Mouse (Mus musculus) MEL (cell line): Measurements from ENCODE around the gene March5. TPM values are rescaled to one million over a fixed set of nuclear protein-coding genes. Genes with fewer than 3 reads are reported as not detected.

Experiments
- DNase-seq: peaks from one replicate; pipeline ENCODE4 v3.0.0; 2011; ENCODE audit warnings: low read depth, low spot score
- H3K27ac ChIP-seq: 2 replicates; pipeline ENCODE4 v1.5.1; 2012; ENCODE audit warnings: low read depth, mild to moderate bottlenecking, control low read depth, low read length, moderate library complexity; ENCODE audit not compliant: control insufficient read depth
- H3K27me3 ChIP-seq, 2 experiments: fragments of 150-350 bp in 1 of 2; sonication (generic) in 1 of 2; 2 replicates each; pipeline ENCODE4 v1.6.1; 2012; ENCODE audit warnings: low read length in 2 of 2, mild to moderate bottlenecking in 2 of 2, improper control_type of control experiment in 1 of 2, moderate library complexity in 1 of 2; ENCODE audit not compliant: insufficient read depth in 2 of 2, control insufficient read depth in 1 of 2
- H3K36me3 ChIP-seq, 2 experiments: 2 replicates each; pipeline ENCODE4 v1.6.1; 2012 to 2014; ENCODE audit warnings: low read length in 2 of 2, improper control_type of control experiment in 1 of 2, inconsistent platforms in 1 of 2, mild to moderate bottlenecking in 1 of 2; ENCODE audit not compliant: insufficient read depth in 2 of 2, control insufficient read depth in 1 of 2
- H3K4me1 ChIP-seq, 2 experiments: fragments of 150-350 bp in 1 of 2; sonication (generic) in 1 of 2; 2 replicates each; pipeline ENCODE4 v1.6.1; 2012; ENCODE audit warnings: low read length in 2 of 2, improper control_type of control experiment in 1 of 2, mild to moderate bottlenecking in 1 of 2; ENCODE audit not compliant: insufficient read depth in 2 of 2, control insufficient read depth in 1 of 2
- H3K4me3 ChIP-seq, 2 experiments: fragments of 150-350 bp in 1 of 2; sonication (generic) in 1 of 2; 2 replicates each; pipeline ENCODE4 v1.5.1; 2012; ENCODE audit warnings: low read depth in 2 of 2, low read length in 2 of 2, mild to moderate bottlenecking in 2 of 2, moderate library complexity in 2 of 2, control low read depth in 1 of 2, improper control_type of control experiment in 1 of 2; ENCODE audit not compliant: control insufficient read depth in 1 of 2, insufficient read depth in 1 of 2
- H3K79me2 ChIP-seq: 2 replicates; pipeline ENCODE4 v1.6.1; 2012; ENCODE audit warnings: mild to moderate bottlenecking, low read length, moderate library complexity; ENCODE audit not compliant: control insufficient read depth, poor library complexity, insufficient read depth
- H3K9ac ChIP-seq: 2 replicates; pipeline ENCODE4 v1.6.1; 2012; ENCODE audit warnings: low read depth, mild to moderate bottlenecking, control low read depth, low read length, moderate library complexity; ENCODE audit not compliant: control insufficient read depth, poor library complexity, severe bottlenecking
- H3K9me3 ChIP-seq: fragments of 150-350 bp; sonication (generic); replicated peaks from 2 replicates; pipeline ENCODE4 v1.6.1; 2012; ENCODE audit warnings: mild to moderate bottlenecking, low read length, improper control_type of control experiment, moderate library complexity; ENCODE audit not compliant: insufficient read depth
- BHLHE40 ChIP-seq: IDR thresholded peaks from 2 replicates; pipeline ENCODE4 v1.6.1; 2012; ENCODE audit warnings: low read depth, mild to moderate bottlenecking, inconsistent platforms, low read length, improper control_type of control experiment, borderline replicate concordance
- HCFC1 ChIP-seq: IDR thresholded peaks from 2 replicates; pipeline ENCODE4 v1.6.1; 2012; ENCODE audit warnings: low read depth, mild to moderate bottlenecking, inconsistent platforms, low read length, improper control_type of control experiment, moderate library complexity
- MAZ ChIP-seq: IDR thresholded peaks from 2 replicates; pipeline ENCODE4 v1.6.1; 2012; ENCODE audit warnings: low read depth, mild to moderate bottlenecking, inconsistent platforms, low read length, improper control_type of control experiment
- NELFE ChIP-seq: IDR thresholded peaks from 2 replicates; pipeline ENCODE4 v1.6.1; 2011; ENCODE audit warnings: low read depth, low read length, improper control_type of control experiment
- NRF1 ChIP-seq: IDR thresholded peaks from 2 replicates; pipeline ENCODE4 v1.6.1; 2014; ENCODE audit warnings: low read depth, mild to moderate bottlenecking, inconsistent platforms, low read length, improper control_type of control experiment, moderate library complexity; ENCODE audit not compliant: poor library complexity, insufficient read depth, severe bottlenecking
- POLR2AphosphoS5 ChIP-seq: IDR thresholded peaks from 2 replicates; pipeline ENCODE4 v1.6.1; 2012; ENCODE audit warnings: low read depth, borderline replicate concordance, mild to moderate bottlenecking, inconsistent platforms, low read length, moderate library complexity, mixed read lengths
- RCOR1 ChIP-seq: IDR thresholded peaks from 2 replicates; pipeline ENCODE4 v1.6.1; 2012; ENCODE audit warnings: low read depth, mild to moderate bottlenecking, inconsistent platforms, low read length, improper control_type of control experiment
- SIN3A ChIP-seq: IDR thresholded peaks from 2 replicates; pipeline ENCODE4 v1.6.1; 2012; ENCODE audit warnings: low read length, improper control_type of control experiment, inconsistent platforms
- TCF12 ChIP-seq: IDR thresholded peaks from 2 replicates; pipeline ENCODE4 v1.6.1; 2014; ENCODE audit warnings: low read depth, mild to moderate bottlenecking, inconsistent platforms, low read length, improper control_type of control experiment, moderate library complexity
- ZC3H11A ChIP-seq: IDR thresholded peaks from 2 replicates; pipeline ENCODE4 v1.6.1; 2012; ENCODE audit warnings: low read depth, mild to moderate bottlenecking, inconsistent platforms, low read length, improper control_type of control experiment
- ZMIZ1 ChIP-seq: IDR thresholded peaks from 2 replicates; pipeline ENCODE4 v1.6.1; 2012; ENCODE audit warnings: low read depth, mild to moderate bottlenecking, inconsistent platforms, low read length, improper control_type of control experiment, moderate library complexity
- ZNF384 ChIP-seq: IDR thresholded peaks from 2 replicates; pipeline ENCODE4 v1.6.1; 2012; ENCODE audit warnings: low read depth, mild to moderate bottlenecking, inconsistent platforms, low read length, improper control_type of control experiment
- polyA plus RNA-seq, 2 experiments: library from polyadenylated mRNA; stranded (reverse) in 1 of 2; unstranded in 1 of 2; fragments of >175 nt in 1 of 2; fragments of >200 nt in 1 of 2; gene quantifications; 2 replicates each; pipeline versions ENCODE4 v1.2.1 to v1.2.4; 2012; ENCODE audit warnings: low replicate concordance in 2 of 2, low read depth in 1 of 2; ENCODE audit not compliant: insufficient read length in 2 of 2, insufficient read depth in 1 of 2, missing spikeins in 1 of 2
- total RNA-seq: library from RNA; depleted of rRNA; stranded (reverse); fragments of 300-350 nt; gene quantifications from 2 replicates; pipeline ENCODE4 v1.2.3, GENCODE M21; 2012

Gene March5
- total and polyA plus RNA-seq, 3 experiments: 68.5 to 83.5 TPM; not detected in 1

DNA sequence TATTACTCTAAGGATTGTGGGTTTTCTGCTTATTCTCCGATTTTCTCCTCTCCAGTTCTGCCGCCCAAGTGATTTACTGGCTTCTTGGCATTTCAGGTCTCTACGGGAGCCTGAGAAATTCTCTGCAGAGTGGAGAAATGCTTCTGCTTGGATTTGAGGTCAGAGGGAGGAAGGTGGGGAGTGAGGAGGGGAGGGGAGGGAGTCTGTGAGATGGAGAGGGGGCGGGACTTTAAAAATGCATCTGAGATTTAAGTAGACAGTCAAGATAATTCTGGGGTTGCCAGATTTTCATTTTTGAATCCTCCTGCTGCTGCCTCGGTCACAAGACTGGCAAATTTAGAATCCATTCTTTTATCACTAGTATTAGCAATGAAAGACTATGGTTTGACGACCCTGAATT, 31.4 kb upstream of the March5 start:
- H3K9ac ChIP-seq: peak overlapping the region; percentile 16; the same call in 1 of the 2 replicates
- no peaks in the 10 kb centered on the region; the same call in 1 of the 2 replicates for H3K79me2 ChIP-seq
- TF ChIP-seq RCOR1 (peak; percentile 87), ZMIZ1 (no peak), MAZ (0 out of 2 replicates have a peak, but pooled peaks have one; percentile 41)
- H3K27ac ChIP-seq: no peak overlapping the region
- peaks cover 0 to 2% of the 10 kb centered on the region in 2 experiments; a peak in 1 of 4 replicates for H3K36me3 ChIP-seq
- peak; percentile 52 for DNase-seq
- peaks cover 6 to 8% of the 10 kb centered on the region in 2 experiments; a peak in 3 of 4 replicates for H3K4me1 ChIP-seq
- no peaks in the 10 kb centered on the region for H3K9me3 ChIP-seq
- no peaks in the 10 kb centered on the region for H3K27me3 ChIP-seq
- peak overlapping the region; percentile 80 to 91 for H3K4me3 ChIP-seq

DNA sequence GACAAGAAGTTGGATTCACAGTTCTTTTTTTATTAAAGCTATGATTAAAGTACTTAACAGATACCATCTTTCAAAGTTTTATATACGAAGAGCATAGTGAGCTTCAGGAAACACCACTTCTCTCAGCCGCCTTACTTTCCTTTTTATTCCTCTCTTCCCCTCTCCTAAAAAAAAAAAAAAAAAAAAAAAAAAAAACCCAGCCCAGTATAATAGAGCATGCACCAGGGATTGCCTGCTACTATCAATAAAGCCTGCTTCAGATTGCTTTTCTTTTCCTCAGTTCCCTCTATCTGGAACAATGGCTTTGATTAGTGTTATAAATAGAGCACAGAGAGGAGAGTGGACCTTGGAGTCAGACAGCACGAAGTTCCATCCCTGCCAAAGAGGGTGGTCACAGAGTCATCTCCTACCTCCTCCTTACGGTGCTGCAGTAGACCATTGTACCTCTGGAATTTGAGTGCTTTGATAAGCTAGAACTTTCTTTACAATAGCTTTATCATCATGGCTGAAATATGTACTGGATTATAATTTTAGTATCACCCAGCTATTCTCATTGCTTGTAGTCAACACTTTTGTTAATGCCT, 30.4 kb upstream of the March5 start:
- Histone ChIP-seq H3K27me3 (no peaks in the 10 kb centered on the region), H3K9ac (no peak overlapping the region), H3K4me3 (no peak overlapping the region; a peak in 1 of 4 replicates), H3K36me3 (peaks cover 0 to 2% of the 10 kb centered on the region in 2 experiments; a peak in 1 of 4 replicates), H3K79me2 (no peaks in the 10 kb centered on the region; the same call in 1 of the 2 replicates), H3K9me3 (no peaks in the 10 kb centered on the region), H3K27ac (no peak overlapping the region), H3K4me1 (peaks cover 10 to 12% of the 10 kb centered on the region in 2 experiments; a peak in 3 of 4 replicates)
- no peak for DNase-seq
- TF ChIP-seq ZNF384: peak; percentile 80
- TF ChIP-seq ZC3H11A: no peak

DNA sequence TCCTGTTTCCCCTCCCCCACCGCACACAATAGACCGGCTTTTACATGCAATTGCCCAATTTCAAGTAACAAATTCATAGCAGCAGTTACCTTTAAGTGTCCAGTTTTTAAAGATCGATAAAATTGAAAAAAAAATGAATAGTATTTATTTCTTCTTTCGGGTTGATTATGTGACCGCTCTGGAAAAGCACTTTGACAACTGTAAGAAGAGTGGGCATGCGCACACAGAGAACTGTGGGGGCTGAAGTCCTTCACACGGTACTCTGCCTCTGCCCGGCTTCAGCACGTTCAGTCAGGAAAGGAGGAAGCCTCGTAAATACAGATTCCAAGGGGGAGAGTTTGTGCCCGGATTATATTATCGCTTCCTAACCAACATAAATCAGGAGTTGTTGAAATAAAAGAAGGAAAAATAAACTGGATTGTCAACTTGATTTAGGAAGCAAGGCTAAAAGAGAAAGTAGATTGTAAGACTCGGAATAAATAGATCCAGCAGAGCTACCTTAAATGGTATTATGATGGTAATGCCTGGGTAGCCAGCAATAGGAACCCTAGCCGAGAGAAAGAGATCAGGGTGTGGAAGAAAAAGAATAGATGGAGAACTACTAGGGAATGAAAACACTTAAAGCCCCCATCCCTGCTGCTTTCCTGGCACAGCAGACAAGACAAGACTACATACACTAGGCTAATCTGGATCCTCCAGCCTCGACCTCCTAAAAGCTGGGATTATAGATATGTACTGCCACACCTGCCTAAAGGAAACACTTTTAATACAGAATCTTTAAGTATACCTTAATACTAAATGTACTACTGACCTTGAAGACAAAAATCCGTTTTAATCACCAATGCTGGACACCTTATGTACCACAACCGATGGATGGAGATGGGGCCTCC, 29.3 kb upstream of the March5 start:
- H3K9me3 ChIP-seq: no peaks in the 10 kb centered on the region
- H3K4me3 ChIP-seq: peak overlapping the region; percentile 42 to 73
- peak; percentile 68 for TF ChIP-seq NRF1
- TF ChIP-seq TCF12: peak; percentile 13; the same call in 1 of the 2 replicates
- TF ChIP-seq NELFE: no peak
- TF ChIP-seq SIN3A: peak; percentile 55; the same call in 1 of the 2 replicates
- no peak for TF ChIP-seq POLR2AphosphoS5
- peak; percentile 43; the same call in 1 of the 2 replicates for TF ChIP-seq ZNF384
- peak; percentile 81 for TF ChIP-seq HCFC1
- 0 out of 2 replicates have a peak, but pooled peaks have one; percentile 17 for TF ChIP-seq BHLHE40
- TF ChIP-seq, all 39 proteins: peak for 6
- Histone ChIP-seq H3K79me2 (no peaks in the 10 kb centered on the region; the same call in 1 of the 2 replicates), H3K36me3 (peaks cover 0 to 2% of the 10 kb centered on the region in 2 experiments; a peak in 1 of 4 replicates), H3K27ac (no peak overlapping the region), H3K4me1 (peaks cover 10 to 12% of the 10 kb centered on the region in 2 experiments; a peak in 3 of 4 replicates), H3K9ac (peak overlapping the region; percentile 36), H3K27me3 (no peaks in the 10 kb centered on the region)
- DNase-seq: peak; percentile 76
